Mouse (Mus musculus) testis, postnatal 14 days (tissue): Measurements from ENCODE around the gene Aff1.

Source experiments
- DNase-seq: peaks from one replicate; pipeline ENCODE4 v3.0.0; 2021; ENCODE audit warnings: low spot score

The Aff1 gene

DNA sequence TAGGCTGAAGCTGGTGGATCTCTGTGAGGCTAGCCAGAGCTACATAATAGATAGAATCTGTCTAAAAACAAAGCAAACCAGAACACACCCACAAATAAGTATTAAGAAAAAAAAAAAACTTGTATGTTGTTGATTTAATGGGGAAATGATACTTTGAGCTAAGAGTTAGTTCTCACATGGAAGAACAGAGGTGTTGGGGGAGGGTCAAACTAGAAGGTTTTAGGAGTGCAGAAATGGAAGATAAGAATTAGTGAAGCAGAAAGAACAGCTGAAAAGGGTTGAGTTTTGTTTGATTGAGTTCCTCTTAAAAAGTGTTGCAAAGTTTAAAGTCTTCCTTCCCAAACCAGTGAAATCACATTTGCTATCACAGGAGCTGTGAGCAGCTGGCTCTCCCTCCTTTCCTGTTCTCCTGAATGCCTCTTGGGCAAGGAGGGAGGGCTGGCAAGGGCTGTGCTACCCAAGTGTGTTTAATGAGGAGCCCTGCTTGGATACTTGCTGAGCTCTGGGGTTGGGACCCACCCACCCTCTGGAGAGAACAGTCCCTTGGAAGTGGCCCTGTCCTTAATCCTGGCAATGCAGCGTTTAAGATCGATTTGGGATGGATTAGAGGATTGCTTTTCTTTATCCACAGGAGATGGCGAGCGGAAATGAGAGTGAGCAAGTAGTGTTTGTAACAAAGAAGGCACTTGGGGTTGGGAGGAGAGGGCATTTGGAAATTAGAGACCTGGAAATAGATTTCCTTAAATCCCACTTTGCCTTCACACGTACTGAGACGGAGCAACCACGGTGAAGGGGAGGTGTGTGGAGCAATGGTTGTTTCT, 57.5 kb downstream of the Aff1 start:
- DNase-seq = no peak

DNA sequence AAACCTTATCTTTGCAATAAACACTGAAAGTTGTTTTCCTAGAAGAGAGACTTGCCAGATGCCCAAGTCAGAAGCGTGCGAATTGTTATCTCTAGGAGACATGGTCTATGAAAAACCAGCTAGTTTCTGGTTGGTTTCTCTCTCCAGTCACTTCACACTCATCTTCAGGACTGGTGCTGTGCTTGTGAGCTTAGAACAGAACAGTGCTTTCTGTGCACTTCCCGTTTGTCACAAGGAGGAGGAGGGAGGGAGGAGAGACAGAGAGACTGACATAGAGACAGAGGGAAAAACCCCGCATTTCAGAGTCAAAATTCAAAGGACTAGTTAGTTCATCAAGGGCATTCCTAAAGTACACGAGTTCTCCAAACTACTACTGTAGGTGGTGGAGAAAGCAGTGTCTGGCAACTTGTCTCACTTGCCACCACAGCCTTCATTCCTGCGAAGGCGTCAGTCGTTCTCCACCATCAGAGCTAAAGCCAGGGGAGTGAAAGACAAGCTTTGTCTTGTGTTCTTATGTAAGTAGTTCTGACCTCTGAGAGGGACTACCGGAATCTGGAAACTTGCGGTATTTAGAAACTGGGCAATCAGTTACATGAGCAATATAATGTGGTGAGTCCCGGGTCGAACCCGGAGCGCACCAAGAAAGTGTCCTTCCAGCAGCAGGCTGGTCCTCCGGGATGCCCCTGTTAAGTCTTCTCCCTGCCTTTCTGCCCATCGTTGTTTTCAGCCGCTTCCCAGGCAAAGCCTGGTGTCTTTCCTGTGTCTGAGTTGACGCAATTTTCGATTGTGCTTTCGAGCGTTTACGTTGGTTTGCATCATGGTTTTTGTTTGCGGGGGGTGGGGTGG, 60.7 kb downstream of the Aff1 start:
- DNase-seq = no peak

DNA sequence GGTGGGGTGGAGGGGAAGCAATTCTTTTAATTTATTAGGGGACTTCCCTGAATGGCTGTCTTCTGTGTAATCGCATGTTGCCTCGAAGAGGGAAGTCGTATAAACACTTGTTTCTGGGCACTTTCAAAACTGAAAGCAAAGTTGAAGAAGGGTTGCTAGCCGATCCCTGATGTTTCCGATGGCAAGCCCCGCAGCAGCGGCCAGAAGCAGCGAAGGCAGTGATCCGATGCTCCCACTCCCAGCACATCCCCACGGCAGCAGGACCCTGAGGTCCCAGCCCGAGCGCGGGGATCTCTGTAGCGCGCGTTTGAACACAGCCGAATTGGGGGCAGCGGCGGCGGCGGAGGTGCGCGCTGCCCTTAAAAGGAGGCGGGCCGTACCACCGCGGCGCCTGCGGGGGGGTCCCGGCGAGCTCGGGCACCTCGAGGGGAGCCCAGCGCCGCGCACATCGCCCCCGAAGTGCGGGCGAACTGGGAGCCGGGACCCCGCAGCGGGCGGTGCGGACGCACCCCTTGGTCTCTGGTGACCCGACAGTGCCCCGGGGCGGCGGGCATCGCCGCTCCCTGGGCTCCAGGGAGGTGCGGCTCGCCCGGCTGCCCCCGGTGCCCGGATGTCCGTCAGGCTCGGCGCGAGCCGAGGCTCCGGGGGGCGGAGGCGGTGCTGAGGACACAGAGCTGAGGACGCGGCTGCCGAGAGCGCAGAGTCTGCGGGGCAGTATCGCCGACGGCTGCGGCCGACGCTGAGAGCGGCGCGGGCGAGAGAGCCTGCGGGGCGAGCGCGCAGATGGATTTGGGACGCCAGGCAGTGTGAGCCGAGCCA, 61.5 kb downstream of the Aff1 start:
- DNase-seq = peak; percentile 80

DNA sequence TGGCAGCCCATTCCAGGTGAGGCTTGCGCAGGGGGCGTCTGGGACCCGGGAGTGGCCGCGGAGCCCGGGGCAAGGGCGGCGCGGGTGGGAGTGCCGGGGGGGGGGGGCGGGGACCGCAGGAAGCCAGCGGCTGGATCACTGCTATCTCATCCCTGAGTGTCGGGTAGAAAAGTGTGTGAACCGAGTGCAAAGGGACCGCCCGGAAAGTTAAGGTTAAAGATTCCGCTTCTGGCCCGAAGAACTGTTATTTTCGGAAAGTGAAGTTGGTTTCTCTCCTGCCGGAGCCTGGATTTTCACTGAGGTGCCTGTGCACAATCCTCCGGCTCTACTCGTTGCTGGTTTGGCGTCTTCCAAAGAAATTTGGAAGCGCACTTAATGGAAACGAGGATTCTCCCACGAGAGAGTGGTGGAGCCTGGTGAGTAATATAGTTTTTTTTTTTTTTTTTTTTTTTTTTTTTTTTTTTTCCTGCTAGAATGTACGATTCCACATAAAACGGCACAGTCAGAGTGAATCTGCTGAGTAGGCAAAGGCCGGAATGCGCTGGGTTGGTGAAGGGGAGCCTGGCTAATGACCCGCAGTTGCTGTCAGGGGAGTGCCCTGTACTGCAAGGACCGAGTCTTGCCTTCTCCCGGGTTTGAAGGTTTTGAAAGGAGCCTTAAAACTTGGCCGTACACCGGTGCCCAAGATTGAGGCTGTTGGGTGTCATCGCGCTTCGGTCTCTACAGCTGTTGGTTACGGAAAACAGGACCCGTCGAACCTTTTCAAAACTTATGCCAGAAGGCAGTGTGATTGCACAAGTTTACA, 62.4 kb downstream of the Aff1 start:
- DNase-seq = no peak

DNA sequence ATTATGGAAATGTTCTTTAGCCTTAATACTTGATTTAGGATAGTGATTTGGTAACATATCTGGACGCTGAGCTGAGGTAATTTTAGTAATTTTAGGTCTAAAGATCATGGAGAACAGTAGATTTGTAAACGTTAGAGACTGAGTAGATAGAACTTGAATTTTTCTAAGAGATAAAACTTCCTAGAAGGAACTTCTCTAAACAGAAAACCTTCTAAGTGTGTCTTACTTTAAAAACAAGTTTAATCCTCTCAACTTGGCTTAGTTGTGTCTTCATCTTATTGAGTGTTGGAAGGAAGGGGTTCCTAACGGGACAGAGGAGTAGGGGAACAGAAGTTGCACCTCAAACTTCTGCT, 62.9 kb downstream of the Aff1 start:
- DNase-seq = no peak

DNA sequence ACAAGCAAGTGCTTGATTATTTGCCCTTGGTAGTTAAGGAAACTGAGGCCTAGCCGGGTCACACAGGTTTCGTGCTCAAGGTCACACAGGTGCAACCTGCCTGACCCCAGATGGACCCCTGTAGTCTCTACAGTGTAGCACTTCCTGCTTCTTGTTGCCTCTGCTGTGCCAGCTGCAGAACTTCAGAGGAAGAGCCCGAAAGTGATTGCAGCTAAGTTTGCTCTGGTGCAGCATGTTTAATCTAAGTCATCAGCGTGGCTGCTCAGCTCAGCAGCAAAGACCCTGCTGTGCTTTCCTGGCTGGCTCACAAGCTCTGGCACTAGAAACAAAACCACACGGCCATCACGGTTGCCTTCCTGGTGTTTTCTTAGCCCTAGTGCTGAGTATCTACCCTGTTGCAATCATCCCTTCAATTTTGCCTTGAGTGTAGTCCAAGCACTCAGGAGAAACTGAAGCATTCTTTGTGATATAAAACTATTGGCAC, 64.1 kb downstream of the Aff1 start:
- no peak for DNase-seq

DNA sequence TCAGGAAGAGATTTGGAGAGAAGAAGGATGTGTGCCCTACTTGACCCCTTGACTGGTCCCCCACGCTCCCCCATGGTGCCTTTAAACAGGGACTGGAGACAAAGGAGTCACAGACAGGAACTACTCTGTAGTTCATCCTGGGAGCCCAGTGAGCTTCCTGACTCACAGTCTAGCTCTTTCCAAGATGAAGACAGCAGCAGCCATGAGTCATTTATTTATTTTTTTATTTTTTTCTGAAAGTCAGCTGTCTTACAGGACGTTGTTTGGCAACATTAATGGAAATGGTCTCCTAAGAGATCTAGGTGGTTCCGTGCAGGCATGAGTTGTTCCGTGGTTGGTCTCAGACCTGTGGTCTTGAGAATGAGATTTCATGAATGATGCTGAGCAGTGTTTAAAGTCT, 66.3 kb downstream of the Aff1 start:
- no peak for DNase-seq

DNA sequence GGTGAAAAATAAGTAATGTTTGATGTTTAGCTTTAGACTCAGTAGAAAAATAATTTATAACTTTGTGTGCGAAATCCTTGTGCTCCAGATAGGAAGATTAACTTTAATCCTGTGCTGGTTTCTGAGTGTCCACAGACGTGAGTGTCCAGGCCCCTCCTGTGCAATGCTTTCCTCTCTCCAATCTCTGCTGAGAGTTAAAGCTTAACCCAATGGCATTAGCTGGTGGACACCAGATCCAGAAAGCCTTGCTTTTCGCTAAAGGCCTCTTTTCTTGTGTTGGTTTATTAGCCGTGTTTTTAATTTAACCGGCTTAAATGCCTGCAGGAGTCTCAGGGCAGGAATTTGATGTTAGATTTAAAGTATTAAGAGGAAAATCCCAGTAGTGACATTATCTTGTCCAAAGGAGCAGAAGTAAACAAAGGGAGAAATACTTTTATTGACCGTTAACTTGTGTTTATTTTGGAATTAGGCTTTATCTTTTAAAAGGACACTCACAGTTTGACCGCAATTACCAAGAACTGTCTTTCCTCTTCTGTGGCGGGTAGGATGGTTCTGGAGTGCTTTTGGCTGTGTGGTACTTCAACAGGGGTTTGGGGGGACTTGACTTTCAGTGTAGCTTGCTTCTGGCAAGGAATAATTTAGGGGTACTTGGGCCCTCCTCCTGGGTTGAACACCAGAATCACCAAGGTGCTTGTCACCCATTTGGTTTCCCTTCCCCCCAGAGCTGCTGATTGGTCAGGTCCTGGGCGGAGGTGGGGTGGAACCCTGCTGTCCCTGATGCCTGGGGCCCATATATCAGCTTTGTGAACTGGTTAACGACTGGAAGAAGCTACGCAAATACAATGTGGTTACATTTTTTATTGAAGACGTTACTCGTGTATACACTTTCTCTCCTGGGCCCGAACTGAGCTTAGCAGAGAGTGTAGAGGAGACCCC, 67.6 kb downstream of the Aff1 start:
- DNase-seq = no peak

DNA sequence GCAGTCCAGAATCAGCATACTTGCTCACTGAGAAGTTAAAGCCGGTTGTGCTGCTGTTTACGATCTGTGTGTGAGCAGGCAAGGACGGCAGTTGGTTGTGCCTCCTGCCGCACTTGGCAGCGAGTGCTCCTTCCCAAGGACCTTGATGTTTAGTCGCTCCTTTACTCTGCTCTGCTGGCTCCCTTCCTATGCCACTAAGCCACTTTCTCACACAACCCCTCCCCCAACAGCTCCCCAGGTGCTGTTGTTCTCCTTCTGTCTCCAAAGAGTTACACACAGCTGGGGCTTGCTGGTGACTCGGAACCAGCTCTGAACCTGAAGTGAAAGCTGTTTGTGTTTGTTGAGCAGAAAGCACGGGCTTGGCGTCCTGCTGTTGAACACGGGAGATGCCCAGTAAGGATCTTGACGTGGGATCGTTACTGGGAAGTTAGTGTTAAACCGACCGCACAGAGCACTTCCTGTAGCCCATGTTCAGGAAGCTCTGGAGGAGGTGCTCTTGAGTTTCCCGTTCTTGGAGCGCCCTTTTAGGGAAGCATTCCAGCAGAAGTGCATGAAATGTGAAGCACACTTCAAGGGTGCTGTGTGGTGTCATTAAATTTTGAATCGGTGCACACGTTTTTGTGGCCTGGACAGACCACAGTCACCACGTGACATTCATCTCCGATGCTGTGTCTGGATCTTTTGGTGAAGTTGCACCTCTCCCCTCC, 68.4 kb downstream of the Aff1 start:
- peak; percentile 29 for DNase-seq

DNA sequence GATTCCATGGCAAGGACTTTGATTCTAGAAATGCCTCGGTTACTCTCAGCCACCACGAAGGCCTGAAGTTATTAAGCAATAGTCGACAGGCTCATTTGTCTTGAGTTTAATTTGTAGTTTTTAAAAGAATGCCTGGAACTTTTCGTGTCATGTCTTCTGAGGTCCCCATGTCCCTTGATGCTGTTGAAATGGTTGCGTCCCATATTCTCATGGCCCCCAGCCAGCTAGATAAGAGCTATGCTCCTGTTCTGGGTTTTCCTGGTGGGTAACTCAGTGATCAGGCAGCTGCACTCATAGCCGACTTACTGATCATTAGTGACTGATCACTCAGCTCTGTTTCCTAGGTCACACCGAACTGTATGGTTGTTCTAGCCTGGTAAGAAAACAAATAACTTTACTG, 69.6 kb downstream of the Aff1 start:
- DNase-seq = no peak

DNA sequence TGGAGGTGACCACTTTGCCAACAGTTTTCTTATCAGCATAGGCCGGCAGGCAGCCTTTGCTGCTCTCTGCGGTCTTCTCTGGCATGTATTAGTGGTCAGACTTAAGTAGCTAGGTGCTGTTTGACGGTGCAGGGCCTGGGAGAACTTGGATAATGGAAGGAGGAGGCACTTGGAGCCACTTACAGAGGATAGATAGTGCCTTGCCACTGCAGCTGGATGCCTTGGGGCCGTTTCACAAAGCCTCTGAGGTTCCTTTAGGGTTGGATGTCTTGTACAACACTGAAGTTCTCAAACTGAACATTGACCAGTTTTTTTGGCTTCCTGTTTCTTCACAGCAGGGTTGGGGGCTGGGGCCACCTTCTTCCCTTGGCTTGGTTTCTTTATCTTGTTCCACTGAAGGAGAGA, 70.7 kb downstream of the Aff1 start:
- DNase-seq = no peak

DNA sequence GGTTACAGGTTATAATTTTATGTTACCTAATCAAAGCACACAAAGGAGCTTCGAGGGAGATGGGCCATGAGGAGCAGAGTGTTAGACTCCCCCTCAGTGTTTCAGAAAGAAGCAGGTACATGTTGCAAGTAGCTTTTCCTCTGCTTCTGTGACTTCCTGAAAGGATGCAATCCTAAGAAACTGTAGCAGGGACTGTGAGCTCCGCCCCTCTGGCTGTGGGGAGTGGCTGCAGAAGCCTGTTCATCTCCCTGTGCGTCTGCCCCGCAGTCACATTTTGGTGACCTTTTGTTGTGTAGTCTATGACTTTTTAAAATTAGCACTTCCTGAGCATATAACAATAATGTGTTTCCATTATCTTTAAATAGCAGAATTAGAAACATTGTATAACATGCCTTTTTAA, 73.2 kb downstream of the Aff1 start:
- no peak for DNase-seq

DNA sequence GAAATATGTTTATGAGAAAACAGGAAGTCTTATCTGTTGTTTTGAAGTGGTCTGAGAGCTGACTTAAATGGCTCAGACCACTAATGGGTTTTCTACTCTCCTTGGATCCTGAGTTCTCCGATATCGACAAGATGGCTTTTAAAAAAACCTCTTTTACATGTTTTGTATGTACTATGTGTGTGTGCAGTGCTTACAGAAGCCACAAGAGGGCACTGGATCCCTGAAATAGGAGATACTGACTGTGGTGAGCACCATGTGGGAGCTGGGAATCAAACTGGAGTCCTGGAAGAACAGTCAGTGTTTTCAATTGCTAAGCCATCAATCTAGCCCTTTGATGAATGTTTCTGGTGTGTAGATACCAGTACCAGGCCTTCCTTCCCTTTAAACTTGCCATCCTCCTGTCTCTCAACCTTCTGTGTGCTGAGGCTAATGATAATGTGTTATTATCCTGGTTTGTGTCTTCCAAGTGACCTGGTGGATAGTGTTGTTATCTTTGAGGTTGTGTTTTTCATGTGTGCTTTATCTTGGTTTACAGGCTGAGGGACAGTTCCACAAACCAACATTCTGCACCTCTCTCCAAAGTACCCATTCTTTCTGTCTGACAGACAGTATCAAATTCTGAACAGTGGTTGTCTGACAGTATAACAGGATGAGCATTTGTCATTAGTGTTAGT, 73.7 kb downstream of the Aff1 start:
- no peak for DNase-seq

DNA sequence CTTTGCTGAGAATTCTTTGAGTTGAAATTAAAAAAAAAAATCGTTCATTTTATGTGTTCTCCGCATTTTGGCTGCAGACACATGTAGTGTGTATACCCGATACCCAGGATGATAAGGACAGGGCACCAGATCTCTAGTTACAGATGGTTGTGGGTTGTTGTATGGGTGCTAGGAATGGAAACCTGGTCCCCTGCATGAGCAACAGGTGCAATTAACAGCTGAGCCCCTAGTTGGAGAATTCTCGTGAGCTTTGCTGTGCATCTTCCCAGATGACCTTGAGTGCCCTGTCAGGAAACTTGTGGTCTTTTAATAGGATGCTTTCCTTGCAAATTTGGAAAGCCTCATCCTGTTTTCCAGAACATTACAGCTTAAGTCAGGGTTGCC, 74.2 kb downstream of the Aff1 start:
- DNase-seq = no peak

DNA sequence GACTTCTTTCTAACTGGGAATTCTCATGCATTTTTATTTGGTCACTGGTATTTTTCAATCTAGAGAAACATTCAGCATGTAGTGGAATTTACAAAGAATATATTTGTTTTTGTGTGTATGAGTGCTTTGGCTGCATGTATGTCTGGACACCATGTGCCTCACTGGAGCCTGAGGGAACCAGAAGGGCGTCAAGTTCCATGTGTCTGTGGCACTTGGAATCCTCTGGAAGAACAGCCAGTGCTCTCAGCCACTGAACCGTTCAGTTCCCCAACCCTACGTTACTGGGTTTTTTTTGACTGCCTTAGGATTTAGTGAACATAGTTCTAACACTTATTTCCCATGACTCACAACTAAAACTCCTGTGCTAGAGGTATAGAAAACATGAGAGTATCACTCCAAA, 76.8 kb downstream of the Aff1 start:
- DNase-seq = no peak

DNA sequence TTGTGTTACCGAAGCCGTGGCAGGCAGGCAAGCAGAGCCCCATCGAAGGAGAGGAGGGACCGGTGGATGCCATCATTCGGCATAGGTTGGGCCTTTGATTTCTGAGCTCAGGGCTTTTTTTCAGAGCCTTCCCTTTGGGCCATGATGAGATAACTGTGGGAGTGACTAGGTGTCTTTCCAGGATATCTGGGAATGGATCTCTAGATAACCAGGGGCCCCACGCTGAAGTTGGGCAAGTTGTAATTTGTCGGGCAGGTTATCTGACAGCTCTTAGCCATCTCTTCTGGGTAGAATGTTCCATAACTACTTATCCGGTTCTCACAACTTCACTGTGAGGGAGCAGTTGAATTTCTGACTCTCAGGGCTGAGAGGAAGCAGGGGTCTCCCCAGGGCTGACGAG, 77.5 kb downstream of the Aff1 start:
- DNase-seq = no peak

DNA sequence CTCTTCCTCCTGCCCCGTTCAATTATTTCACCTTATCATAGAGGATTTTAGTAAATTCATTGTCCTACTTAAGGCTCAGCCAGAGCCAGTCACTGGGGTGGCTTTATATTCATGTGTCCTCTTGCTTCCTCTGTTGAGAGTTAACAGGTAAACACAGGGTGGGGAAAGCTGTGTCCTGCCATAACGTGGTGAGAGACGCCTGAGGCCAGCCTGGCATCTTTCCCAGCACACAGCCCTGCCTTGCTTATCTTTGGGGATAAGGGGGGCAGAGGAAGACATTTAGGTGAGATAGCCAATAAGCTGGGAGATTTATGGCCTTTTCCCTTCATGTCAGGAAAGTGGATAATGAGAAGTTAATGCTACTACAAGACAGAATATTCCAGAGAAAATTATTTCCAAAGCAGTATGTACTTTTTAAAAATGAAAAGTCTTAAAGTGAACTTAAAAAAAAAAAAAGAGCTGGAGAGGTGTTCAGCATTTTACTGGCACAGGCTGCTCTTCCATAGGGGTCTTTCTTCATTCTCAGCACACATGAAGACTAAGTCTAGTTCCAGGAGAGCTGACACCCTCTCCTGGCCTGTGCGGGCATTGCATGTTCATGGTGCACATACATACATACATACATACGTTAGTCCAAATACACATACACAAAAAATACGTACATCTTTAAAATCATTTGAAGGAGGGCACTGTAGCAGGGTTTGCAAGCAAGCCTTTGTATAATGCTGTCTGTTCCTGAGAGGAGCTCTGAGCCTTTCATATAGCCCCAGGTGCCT, 78.5 kb downstream of the Aff1 start:
- no peak for DNase-seq

DNA sequence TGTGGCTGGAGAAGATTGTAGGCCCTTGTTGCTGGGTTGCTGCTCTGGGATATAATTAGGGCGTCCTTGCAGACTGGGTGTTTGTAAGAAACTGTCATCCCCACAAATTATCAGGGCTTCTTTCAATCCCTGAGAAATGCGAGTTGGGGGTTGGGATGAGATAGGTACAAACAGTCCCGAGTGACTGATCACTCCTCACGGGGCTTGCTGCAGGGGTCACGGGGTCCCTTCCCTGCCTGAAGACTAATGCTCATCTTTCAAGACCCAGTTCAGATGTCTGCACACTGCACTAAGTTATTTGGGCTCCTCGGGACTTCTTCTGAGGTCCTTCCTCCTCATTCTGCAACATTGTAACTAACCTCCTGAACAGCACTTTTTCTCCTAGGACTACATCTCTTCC, 79.2 kb downstream of the Aff1 start:
- no peak for DNase-seq

DNA sequence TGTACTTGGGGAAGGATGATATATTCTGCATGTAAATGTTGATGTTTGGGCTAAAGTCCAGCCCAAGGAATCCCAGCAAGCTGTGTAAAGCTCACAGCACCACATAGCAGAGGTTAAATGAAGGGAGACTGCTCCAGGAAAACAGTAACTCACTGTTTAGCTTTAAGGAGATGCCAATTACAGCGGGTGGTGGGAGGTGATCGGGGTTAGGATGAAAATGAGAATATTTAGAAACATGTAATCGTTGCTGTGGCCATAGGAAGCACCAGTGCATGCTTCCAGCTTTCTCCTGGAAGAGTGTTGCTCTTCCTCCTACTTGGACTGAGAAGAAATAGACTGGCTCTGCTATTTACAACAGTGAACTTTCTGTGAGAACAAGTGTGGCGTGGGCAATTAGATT, 80.1 kb downstream of the Aff1 start:
- DNase-seq = no peak
